Mouse (Mus musculus) liver, embryonic 13.5 days (tissue): ENCODE measurements around the gene Dag1. TPM values are rescaled to one million over a fixed set of nuclear protein-coding genes. Genes with fewer than 3 reads are reported as not detected.
"Not testable (repeated sequence)": the region's sequence is repeated elsewhere in the genome, so short reads cannot be mapped to it uniquely, and the experiment has no call there.

Experiments used
- ATAC-seq: fragments of 200-750 bp; cut with Nextera tagmentation; 2 replicates; pipeline ENCODE4 v1.8.0; 2017; ENCODE audit warnings: low read depth, mild to moderate bottlenecking, moderate number of reproducible peaks, moderate library complexity
- DNase-seq: peaks from one replicate; pipeline ENCODE4 v3.0.0; 2022
- H3K27ac ChIP-seq: fragments of 300-500 bp; sonication (generic); 2 replicates; pipeline ENCODE4 v1.5.1; 2015; ENCODE audit warnings: moderate library complexity, mild to moderate bottlenecking, inconsistent platforms
- H3K27me3 ChIP-seq: fragments of 300-500 bp; sonication (generic); 2 replicates; pipeline ENCODE4 v1.6.1; 2015; ENCODE audit warnings: mild to moderate bottlenecking, inconsistent platforms
- H3K36me3 ChIP-seq: fragments of 300-500 bp; sonication (generic); 2 replicates; pipeline ENCODE4 v1.6.1; 2015; ENCODE audit warnings: mild to moderate bottlenecking, inconsistent platforms
- H3K4me1 ChIP-seq: fragments of 300-500 bp; sonication (generic); replicated peaks from 2 replicates; pipeline ENCODE4 v1.6.1; 2015; ENCODE audit warnings: inconsistent platforms
- H3K4me2 ChIP-seq: fragments of 300-500 bp; sonication (generic); 2 replicates; pipeline ENCODE4 v1.6.1; 2015; ENCODE audit warnings: inconsistent platforms, mild to moderate bottlenecking, moderate library complexity
- H3K4me3 ChIP-seq: fragments of 300-500 bp; sonication (generic); replicated peaks from 2 replicates; pipeline ENCODE4 v1.5.1; 2015; ENCODE audit warnings: mild to moderate bottlenecking, inconsistent platforms
- H3K9ac ChIP-seq: fragments of 300-500 bp; sonication (generic); 2 replicates; pipeline ENCODE4 v1.6.1; 2015; ENCODE audit warnings: mild to moderate bottlenecking, inconsistent platforms
- H3K9me3 ChIP-seq: fragments of 300-500 bp; sonication (generic); replicated peaks from 2 replicates; pipeline ENCODE4 v1.6.1; 2016; ENCODE audit warnings: inconsistent platforms
- WGBS: fragments of 180-500 bp; shearing (Covaris S2); methylation state at CpG from one replicate; pipeline ENCODE4 v1.1.7; 2015; ENCODE audit not compliant: insufficient replicate concordance; 5-methylcytosine and 5-hydroxymethylcytosine counted together
- polyA plus RNA-seq: library from polyadenylated mRNA; unstranded; fragments of >200 nt; fragmentation: Nextera tagmentation; extraction: Ambion mirVana; gene quantifications from 2 replicates; pipeline ENCODE4 v1.2.1, GENCODE M21; 2015

Dag1 gene
- polyA plus RNA-seq, 1 experiment from 2014 or later = 12.7 TPM

DNA sequence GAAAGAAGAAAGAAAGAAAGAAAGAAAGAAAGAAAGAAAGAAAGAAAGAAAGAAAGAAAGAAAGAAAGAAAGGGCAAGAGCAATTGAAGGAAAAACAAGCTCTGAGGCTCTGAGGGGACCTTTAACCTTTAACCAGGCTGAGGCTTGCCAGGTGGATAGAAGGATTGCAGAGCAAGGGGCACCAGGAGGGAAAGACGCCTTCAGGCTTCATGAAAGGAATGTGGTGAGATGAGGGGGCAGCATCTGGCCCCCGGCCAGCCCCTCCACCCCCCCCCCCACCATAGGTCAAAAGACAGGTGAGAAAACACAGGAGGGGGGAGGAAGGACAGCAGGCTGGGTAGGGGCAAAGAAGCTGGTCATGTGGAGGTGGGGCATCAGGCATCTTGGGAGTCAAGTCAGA lies 8.2 kb upstream of the Dag1 start:
- Histone ChIP-seq H3K27me3 (peaks cover 18% of the 10 kb centered on the region), H3K4me3 (no peak overlapping the region), H3K9ac (no peak overlapping the region), H3K36me3 (no peaks in the 10 kb centered on the region), H3K9me3 (no peaks in the 10 kb centered on the region), H3K27ac (no peak overlapping the region), H3K4me2 (no peak overlapping the region), H3K4me1 (peaks cover 14% of the 10 kb centered on the region)
- 33% methylated on average over 2 of the region's 2 CpGs for WGBS
- DNase-seq (no peak), ATAC-seq (no peak)

DNA sequence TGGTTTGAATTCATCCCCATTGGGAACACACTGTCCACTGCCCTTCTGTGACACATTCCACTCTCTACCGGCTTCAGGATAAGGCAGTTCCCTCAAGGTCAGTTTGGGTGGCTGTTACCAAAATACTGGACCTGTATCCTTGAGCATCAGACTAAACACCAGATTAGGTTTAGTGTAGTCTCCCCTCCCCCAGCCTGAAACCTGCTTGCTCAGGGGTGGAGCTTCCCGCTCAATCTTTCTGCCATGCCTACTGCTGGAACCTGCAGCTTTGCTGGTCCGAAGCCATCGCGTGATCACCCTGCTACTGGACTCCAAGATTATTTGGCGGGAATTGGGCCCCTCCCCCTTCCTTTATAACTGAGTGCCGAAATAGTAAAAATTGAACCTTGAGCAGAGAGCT lies 4.9 kb upstream of the Dag1 start:
- not testable (repeated sequence) for H3K9me3 ChIP-seq, H3K9ac ChIP-seq, H3K36me3 ChIP-seq, DNase-seq, H3K4me3 ChIP-seq, H3K4me2 ChIP-seq, H3K27ac ChIP-seq, ATAC-seq
- WGBS = 66% methylated on average over 7 of the region's 7 CpGs
- Histone ChIP-seq H3K27me3 (peaks cover 13% of the 10 kb centered on the region), H3K4me1 (peaks cover 22% of the 10 kb centered on the region)

DNA sequence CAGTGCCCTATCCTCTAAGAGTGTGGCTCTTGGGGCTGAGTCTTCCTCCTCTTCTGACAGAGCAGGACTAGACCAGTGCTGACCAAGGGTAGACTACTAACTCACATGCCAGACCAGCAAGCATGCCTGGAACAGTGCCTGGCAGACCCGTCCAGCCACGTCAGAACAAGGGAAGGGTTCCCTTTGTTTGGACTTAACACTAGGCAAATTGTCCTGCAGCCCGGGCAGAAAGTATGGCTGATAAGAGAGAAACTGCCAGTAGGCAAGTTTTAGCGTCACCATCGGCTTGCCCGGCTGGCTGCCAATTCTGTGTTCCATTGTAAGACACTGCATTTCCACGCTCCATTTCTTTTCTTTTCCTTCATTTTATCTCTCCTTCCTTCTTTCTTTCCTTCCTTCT lies 3.9 kb upstream of the Dag1 start:
- Histone ChIP-seq H3K4me1 (peaks cover 29% of the 10 kb centered on the region), H3K4me2 (no peak overlapping the region), H3K9me3 (no peaks in the 10 kb centered on the region), H3K27ac (no peak overlapping the region), H3K36me3 (no peaks in the 10 kb centered on the region), H3K9ac (no peak overlapping the region), H3K27me3 (peaks cover 3% of the 10 kb centered on the region), H3K4me3 (no peak overlapping the region)
- ATAC-seq = no peak
- 69% methylated on average over 7 of the region's 7 CpGs for WGBS
- no peak for DNase-seq

DNA sequence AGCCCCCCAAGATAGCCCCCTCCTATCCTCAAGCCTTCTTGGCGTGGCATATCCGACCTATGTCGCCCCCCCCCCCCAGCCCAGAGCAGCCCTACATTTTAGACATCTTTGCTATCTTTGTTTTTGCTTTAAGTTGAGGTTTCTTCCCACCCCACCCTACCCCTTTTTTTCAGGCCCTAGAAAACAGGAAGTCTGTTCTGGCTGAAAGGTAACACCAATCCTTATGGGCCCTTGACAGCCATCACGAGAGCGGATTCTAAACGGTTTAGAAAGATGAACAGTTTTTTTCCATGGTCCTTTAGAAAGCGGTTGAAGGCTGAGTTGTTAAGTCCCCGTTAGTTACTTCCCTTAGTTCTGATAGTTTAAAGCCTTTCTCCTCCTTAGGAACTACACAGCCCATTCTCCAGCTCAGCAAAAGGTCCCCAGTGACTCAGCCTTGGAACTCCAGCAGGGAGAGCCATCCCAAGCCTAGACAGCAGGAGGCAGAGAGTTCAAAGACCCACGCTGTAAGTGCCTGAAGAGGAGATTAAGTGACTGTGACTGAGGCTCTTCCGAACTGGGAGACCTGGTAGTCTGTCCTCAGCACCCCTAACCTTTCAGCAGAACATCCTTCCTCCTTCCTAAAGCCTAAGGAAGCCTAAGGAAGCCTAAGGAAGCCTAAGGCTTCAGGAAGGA lies 2.6 kb upstream of the Dag1 start:
- WGBS = 38% methylated on average over 10 of the region's 10 CpGs
- no peak overlapping the region for H3K9ac ChIP-seq

DNA sequence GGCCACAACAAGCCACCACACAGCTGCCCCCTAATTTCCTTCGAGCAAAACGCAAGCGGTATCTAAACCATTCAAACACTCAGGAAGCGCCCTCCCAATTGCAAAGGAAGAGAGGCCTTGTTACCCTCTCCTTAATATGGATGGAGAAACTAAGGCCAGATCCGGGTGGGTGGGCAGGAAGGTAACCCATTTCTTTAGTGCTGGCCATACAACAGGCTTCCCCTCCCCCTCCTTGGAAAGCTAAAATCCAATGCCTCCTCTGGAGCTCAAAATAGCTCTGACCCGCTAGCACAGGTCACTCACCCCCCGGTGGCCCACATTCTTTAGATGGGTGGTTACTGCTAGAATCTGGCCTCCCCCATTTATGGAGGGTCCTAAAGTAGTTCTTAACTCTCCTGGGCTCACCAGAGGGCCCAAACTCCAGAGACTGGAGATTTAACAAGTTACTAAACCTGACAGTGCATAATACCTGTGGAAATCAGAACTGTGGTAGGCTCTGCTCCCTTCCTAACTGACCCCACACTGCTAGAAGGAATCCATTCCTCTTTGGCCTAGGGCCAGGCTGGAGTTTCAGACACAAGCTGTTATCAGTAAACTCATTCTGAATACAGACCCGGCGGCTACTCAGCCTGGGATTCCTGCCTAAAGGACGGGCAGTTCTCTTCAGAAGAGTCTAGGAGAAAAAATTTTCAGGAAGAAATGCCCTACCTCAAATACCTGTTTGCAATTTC lies 598 bp upstream of the Dag1 start:
- Histone ChIP-seq H3K4me1 (peaks cover 36% of the 10 kb centered on the region), H3K4me2 (peak overlapping the region; percentile 100), H3K9ac (peak overlapping the region; percentile 51), H3K27ac (peak overlapping the region; percentile 91), H3K4me3 (peak overlapping the region; percentile 88), H3K36me3 (no peaks in the 10 kb centered on the region), H3K9me3 (no peaks in the 10 kb centered on the region), H3K27me3 (no peaks in the 10 kb centered on the region)
- ATAC-seq (no peak; the same call in 1 of the 2 replicates), DNase-seq (no peak)
- WGBS = 13% methylated on average over 10 of the region's 10 CpGs

More for the DNA sequence above, 2.6 kb upstream of the Dag1 start:
- H3K27me3 ChIP-seq = no peaks in the 10 kb centered on the region; the same call in 1 of the 2 replicates
- no peak overlapping the region for H3K4me2 ChIP-seq
- no peak overlapping the region for H3K27ac ChIP-seq
- H3K4me1 ChIP-seq = peaks cover 35% of the 10 kb centered on the region
- H3K9me3 ChIP-seq = no peaks in the 10 kb centered on the region
- no peak overlapping the region for H3K4me3 ChIP-seq
- DNase-seq (no peak), ATAC-seq (no peak)
- H3K36me3 ChIP-seq = no peaks in the 10 kb centered on the region

DNA sequence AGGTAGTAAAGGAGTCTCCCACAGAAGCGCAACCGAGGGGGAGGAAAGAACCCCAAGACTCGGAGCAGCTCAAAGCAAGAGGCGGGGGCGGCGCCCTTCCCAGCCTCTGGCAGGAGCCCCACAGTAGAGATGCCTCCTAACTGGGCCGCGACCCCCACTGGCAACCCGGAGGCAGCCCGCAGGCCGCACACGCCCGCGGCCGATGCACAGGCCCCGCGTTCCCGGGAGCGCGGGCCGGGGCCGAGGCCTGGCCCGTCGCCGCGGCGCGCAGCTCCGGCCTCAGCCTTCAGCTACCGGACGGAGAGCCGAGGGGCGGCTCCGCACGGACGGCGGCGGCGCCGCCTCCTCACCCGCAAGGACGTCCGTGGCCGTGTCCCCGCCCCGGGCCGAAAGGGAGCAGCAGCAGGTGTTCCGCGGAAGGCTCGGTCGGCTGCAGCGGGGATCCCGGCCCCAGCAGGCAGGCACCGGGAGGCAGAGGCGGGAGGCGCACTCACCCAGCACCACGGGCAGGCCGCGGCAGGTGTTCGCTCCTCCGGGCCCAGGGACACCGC lies 552 bp downstream of the Dag1 start:
- Histone ChIP-seq H3K27ac (peak overlapping the region; percentile 91), H3K9me3 (no peaks in the 10 kb centered on the region), H3K9ac (peak overlapping the region; percentile 92), H3K4me3 (peak overlapping the region; percentile 88), H3K27me3 (no peaks in the 10 kb centered on the region), H3K4me2 (peak overlapping the region; percentile 100), H3K4me1 (peaks cover 36% of the 10 kb centered on the region), H3K36me3 (no peaks in the 10 kb centered on the region)
- DNase-seq = no peak
- WGBS = under 1% methylated on average over 61 of the region's 62 CpGs
- peak; percentile 66 for ATAC-seq

DNA sequence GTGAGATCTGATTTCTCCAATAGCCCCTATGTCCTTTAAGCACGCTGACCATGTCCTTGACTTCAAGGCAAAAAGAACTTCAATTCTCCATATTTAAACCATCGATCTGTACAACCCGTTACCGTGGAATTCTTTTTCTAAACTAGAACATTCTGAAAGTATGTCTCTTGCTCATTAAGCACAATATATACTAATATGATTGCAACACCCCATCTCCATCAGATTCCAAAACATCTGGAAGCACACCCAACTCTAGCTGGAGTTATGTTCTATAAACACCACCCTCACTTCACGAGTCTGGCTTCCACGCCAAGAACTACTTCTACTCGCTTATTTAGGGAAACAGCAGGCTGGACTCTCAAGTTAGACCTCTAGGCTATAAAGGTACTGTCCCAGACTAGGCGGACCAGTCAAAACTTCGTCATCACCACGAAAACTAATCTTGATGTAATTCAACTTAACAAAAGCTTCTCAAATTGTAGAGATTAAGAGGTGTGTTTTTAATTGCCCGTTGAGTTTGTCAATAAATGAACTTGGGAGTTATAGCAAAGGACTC lies 1.2 kb downstream of the Dag1 start:
- H3K9me3 ChIP-seq = no peaks in the 10 kb centered on the region
- peak overlapping the region; percentile 92 for H3K9ac ChIP-seq
- H3K4me3 ChIP-seq = peak overlapping the region; percentile 88
- 58% methylated on average over 11 of the region's 11 CpGs for WGBS
- no peaks in the 10 kb centered on the region for H3K36me3 ChIP-seq
- peaks cover 36% of the 10 kb centered on the region for H3K4me1 ChIP-seq
- ATAC-seq (no peak), DNase-seq (no peak)
- H3K27ac ChIP-seq = peak overlapping the region; percentile 91; the same call in 1 of the 2 replicates
- no peaks in the 10 kb centered on the region for H3K27me3 ChIP-seq
- H3K4me2 ChIP-seq = peak overlapping the region; percentile 100

DNA sequence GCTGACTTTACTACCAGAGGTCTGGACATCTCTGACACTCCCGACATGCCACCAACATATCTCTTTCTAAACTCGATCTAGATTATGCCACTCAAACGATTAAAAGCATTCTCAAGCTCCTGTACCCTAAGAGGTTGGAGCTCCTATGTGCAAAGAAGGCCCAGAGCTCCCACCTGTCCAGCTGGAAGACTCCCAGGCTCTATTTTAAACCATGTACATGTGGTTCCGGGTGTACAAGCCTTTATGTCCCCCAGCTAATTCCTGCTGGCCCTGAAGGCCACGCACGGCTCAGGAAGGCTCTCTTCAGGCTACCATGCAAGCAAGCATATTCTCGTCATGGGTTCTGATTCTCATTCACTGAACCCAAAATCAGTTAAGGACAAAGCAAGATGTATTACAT lies 1.9 kb downstream of the Dag1 start:
- Histone ChIP-seq H3K9ac (peak overlapping the region; percentile 92; the same call in 1 of the 2 replicates), H3K27ac (no peak overlapping the region), H3K4me1 (peaks cover 36% of the 10 kb centered on the region), H3K4me3 (peak overlapping the region; percentile 88), H3K36me3 (no peaks in the 10 kb centered on the region), H3K27me3 (no peaks in the 10 kb centered on the region), H3K9me3 (no peaks in the 10 kb centered on the region), H3K4me2 (peak overlapping the region; percentile 100)
- 67% methylated on average over 7 of the region's 7 CpGs for WGBS
- DNase-seq (no peak), ATAC-seq (no peak)

DNA sequence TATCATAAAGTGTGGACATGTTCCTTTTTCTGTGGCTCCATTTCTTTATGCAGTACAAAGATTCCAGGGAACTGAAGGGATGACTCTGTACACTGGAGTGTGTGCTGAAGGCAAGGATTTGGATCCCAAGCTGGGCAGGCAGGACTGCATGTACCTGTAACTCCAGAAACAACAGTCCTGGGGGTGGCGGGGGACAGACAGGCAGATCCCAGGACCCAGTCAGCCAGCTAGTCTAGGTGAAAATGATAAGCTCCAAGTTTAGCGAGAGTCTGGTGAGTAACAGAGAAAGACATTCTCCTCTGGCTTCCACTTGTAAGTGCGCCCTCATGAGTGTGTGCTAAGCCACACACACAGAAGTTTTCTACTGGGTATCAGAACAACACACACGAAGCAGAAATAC lies 3.2 kb downstream of the Dag1 start:
- WGBS = 53% methylated on average over 4 of the region's 4 CpGs
- ATAC-seq (no peak), DNase-seq (no peak)
- no peaks in the 10 kb centered on the region for H3K36me3 ChIP-seq
- no peak overlapping the region for H3K27ac ChIP-seq
- H3K9me3 ChIP-seq = no peaks in the 10 kb centered on the region
- no peak overlapping the region for H3K9ac ChIP-seq
- H3K4me3 ChIP-seq = no peak overlapping the region
- H3K4me1 ChIP-seq = peaks cover 36% of the 10 kb centered on the region
- H3K4me2 ChIP-seq = no peak overlapping the region
- no peaks in the 10 kb centered on the region for H3K27me3 ChIP-seq

DNA sequence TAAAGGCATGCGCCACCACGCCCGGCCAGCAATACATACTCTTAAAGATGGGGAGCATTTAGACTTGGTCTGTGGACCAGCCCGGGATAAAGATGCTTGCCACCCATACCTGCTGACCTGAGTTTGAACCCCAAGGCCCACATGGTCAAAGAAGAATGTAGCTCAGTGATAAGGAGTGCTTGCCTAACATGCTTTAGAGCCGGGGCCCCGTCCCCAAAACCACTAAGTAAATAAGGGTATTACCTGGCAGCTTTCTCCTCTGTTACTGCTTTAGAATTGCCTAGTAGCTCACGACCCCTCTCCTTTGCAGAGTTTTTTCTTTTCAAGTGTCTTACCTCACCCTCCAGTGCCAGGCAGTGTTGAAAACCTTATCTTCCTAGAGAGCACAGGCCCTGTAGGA lies 11.0 kb downstream of the Dag1 start:
- WGBS = 65% methylated on average over 7 of the region's 7 CpGs
- H3K9me3 ChIP-seq = no peaks in the 10 kb centered on the region
- H3K36me3 ChIP-seq = peaks cover 12% of the 10 kb centered on the region
- H3K4me1 ChIP-seq = no peaks in the 10 kb centered on the region; the same call in 1 of the 2 replicates
- no peak overlapping the region for H3K4me2 ChIP-seq
- DNase-seq (no peak), ATAC-seq (no peak)
- H3K4me3 ChIP-seq = no peak overlapping the region
- no peak overlapping the region for H3K27ac ChIP-seq
- no peaks in the 10 kb centered on the region for H3K27me3 ChIP-seq
- no peak overlapping the region for H3K9ac ChIP-seq

DNA sequence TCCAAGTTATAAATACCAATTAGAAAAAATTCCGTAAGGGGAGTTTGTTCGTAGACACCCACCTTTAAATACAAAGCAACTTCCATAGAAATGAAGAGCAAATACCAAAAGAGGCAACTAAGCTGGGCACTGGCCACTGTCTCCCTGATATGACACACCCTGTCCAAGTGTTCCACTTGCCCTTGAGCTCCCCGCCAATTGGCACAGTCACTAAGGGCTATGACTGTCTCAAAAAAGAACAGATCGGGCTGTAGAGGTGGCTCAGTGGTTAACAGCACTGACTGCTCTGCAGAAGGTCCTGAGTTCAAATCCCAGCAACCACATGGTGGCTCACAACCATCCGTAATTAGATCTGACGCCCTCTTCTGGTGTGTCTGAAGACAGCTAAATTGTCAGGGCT lies 11.9 kb downstream of the Dag1 start:
- Histone ChIP-seq H3K27me3 (no peaks in the 10 kb centered on the region), H3K9ac (no peak overlapping the region), H3K36me3 (peaks cover 12% of the 10 kb centered on the region), H3K4me2 (no peak overlapping the region), H3K4me1 (no peaks in the 10 kb centered on the region; the same call in 1 of the 2 replicates), H3K27ac (no peak overlapping the region), H3K9me3 (no peaks in the 10 kb centered on the region), H3K4me3 (no peak overlapping the region)
- DNase-seq = no peak
- ATAC-seq = no peak
- 84% methylated on average over 6 of the region's 6 CpGs for WGBS
